Mouse (Mus musculus) cerebral cortex, adult 2 months (tissue): ENCODE data around the gene Best1.

Source experiments
- WGBS: fragments of 180-500 bp; shearing (Covaris S2); methylation state at CpG from one replicate; pipeline ENCODE4 v1.1.7; 2018; 5-methylcytosine and 5-hydroxymethylcytosine counted together

The Best1 gene

GRCm38 (mm10) chr19:9991304-9991703, 10.1 kb downstream of the Best1 start:
- whole genome bisulfite sequencing: 31% methylated on average over 5 of the region's 5 CpGs

DNA sequence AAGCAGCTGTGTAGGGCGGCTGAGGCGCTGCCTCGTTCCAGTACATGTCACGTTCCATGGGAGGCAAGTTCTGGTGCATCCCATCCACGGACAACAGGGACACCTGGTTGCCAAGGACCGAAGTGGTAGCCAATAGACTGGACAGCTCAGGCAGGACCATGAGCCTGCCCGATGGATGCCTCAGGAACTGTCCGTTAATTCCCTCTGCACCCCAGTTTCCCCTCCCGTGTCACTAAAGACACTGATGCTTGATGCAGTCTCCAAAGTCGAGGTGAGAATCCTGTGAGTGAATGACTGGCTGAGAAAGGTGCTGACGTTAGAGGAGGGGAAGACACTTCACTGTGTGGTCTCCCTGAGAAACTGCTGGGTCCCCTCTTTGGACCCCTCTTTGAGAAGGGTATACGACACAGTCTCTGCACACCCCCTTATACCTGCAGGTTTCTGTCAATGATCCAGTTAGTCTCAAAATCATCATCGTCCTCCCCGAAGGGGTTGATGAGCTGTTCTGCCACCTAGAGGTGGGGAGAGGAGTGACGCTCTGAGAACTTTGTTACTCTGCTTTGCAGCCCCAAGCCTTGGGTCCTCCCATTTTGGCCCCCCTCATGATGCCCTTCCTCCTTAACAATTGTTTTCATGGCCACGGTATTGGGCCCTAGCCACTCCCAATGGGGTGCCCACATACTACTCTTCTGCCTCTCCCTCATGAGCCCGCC, 12.1 kb downstream of the Best1 start:
- 61% methylated on average over 17 of the region's 17 CpGs for WGBS

DNA sequence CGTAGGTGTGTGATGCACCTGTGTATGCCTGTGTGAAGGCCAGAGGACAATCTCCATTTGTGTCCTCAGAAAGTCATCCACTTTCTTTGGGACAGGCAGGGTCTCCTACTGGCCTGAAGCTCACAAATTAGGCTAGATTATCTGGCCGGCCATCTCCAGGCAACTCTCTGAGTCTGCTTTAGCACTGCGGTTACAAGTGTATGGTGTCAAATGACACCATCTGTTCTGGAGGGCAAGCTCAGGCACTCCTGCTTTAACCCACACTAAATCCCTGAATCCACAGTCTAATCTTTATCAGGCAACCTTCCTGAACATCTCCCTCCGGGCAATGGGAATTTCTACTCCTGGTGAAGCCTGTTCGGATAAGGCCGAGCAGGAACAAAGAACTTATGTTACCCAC, 14.2 kb downstream of the Best1 start:
- 63% methylated on average over 6 of the region's 6 CpGs for WGBS

GRCm38 (mm10) chr19:9985900-9986421, 15.5 kb downstream of the Best1 start:
- 71% methylated on average over 2 of the region's 2 CpGs for WGBS

DNA sequence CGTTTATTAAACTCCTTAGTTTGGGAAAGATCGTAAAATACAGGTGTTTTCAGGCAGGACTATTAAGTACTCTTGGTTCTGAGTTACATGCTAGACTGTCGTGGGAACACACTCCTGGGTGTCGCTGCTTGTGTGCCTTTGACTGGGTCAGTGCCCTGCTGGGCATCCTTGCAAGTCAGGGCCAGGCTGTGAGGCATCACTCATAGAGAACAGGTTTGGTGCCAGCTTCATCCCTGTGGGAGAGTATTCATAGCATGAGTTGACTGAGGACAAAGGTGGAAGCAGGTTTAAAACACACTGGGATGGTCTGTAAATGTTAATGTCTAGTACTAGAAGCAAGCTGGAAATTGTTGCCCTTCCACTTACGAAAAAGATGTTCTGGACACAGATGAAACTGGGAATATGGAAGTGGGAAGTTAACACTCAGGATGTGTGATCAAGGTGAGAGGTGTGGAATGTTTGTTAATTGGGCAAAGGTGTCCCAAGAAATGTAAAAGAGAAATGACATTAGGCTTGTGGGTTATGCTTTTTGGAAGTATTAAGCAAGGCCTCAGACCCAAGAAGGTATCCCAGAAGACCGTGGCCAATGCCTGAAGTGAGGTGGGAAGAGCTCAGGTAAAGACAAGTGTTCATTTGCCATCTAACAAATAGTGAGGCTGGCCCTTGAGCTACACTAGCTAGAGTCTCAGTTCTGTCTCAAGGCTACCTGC, 16.1 kb downstream of the Best1 start:
- 86% methylated on average over 6 of the region's 6 CpGs for WGBS

DNA sequence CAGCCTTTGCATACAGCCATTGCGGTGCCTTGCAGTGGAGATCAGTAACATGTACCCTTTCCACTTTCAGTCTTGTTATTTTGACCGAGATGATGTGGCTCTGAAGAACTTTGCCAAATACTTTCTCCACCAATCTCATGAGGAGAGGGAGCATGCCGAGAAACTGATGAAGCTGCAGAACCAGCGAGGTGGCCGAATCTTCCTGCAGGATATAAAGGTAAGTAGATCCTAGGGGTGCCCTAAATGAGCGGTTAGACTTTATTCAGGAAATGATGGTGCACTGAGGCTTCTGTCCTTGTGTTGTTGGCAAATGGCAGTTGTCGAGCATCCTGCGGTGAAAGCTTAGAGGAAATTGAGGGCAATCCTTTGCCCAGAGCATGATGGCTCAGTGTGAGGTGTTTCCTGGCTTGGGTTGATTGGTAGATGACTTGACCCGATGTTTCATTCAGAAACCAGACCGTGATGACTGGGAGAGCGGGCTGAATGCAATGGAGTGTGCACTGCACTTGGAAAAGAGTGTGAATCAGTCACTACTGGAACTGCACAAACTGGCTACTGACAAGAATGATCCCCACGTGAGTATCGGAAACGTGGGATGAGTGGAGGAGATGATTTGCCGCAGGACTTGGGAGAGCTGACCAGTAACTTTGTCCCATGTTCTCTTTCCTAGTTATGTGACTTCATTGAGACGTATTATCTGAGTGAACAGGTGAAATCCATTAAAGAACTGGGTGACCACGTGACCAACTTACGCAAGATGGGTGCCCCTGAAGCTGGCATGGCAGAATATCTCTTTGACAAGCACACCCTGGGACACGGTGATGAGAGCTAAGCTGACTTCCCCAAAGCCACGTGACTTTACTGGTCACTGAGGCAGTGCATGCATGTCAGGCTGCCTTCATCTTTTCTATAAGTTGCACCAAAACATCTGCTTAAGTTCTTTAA, 17.1 kb downstream of the Best1 start:
- 64% methylated on average over 20 of the region's 20 CpGs for WGBS

DNA sequence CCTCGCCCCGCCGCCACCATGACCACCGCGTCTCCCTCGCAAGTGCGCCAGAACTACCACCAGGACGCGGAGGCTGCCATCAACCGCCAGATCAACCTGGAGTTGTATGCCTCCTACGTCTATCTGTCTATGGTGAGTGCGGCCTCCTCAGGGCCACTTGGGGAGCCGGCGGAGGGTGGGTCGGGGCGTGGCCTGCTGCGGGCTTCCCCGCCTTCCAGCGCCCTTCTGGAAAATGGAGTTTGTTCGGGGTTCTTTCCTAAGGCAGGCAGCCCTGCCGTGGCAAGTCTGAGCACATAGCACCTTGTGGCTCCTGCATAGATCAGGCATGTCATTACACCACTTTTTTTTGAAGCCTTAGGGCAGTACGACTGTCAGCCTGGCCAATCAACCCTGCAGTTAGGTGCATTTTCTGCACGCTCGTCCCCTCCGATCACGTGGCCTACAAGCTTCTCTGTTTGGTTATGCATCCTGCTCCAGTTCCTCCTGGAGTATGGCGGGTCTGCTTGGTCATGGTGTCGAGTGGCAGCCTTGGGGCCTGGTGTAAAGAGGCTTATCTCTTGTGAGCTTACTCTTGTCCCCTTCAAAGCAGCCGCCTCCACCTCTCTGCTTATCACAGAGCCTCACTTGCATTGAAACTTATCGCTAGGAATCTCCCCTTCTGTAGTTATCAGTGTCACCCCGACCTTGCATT, 18.4 kb downstream of the Best1 start:
- WGBS: under 1% methylated on average over 31 of the region's 31 CpGs

DNA sequence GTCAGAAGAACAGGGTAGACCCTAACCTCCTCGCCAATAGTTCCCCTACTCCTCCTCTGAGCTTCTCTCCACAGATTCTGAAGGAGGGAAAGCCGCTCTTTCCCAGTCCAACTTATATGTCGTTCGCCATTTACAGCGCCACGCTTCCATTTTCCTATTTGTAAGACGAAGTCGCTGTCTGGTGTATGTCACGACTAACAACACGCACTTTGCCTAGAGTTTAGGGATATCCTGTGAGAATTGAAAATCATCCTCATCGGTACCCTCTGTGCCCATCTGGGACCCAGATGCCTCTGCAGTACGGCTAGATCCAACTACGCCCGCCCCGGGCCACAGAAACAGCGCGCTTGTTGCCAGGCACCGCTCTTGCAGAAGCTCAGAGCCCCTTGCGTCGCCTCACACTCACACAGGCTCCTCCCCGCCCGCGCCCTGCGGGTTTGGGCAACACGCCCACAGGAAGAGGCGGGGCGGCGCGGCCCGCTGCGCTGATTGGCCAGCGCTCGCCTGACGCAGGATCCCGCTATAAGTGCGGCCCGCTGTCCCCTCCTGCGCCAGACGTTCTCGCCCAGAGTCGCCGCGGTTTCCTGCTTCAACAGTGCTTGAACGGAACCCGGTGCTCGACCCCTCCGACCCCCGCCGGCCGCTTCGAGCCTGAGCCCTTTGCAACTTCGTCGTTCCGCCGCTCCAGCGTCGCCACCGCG, 19.1 kb downstream of the Best1 start:
- under 1% methylated on average over 59 of the region's 59 CpGs for WGBS

- 71% methylated on average over 4 of the region's 4 CpGs for whole genome bisulfite sequencing
Observed at GRCm38 (mm10) chr19:9981621-9982020, 19.8 kb downstream of the Best1 start.

GRCm38 (mm10) chr19:9980258-9980657, 21.2 kb downstream of the Best1 start, which contains the start of gene Fth1:
Gene Fth1, plus strand, starts transcription at chr19:9980598.
- 73% methylated on average over 4 of the region's 4 CpGs for WGBS

- WGBS: 42% methylated on average over 2 of the region's 2 CpGs
Observed at GRCm38 (mm10) chr19:9979156-9979555, 22.3 kb downstream of the Best1 start.

GRCm38 (mm10) chr19:9978431-9978951, 22.9 kb downstream of the Best1 start:
- 25% methylated on average over 5 of the region's 5 CpGs for WGBS

DNA sequence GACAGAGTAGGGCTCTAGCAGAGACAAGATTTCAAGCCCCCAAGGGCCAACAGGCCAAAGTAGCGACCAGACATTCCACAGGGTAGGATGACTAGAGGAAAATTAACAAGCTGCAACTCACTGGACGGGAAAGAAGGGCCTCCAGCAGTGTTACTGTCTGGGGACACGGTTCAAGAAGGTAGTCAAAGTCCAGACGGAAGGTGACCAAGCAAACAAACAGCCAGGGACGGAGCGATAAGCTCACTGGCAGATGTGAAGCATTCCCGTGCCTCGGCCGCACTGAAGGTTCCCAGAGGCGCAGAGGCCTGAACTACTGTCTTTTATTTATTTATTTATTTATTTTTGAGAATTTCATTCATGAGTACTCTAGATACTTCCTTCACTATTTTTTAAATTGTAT, 24.3 kb downstream of the Best1 start:
- WGBS: 97% methylated on average over 10 of the region's 10 CpGs

DNA sequence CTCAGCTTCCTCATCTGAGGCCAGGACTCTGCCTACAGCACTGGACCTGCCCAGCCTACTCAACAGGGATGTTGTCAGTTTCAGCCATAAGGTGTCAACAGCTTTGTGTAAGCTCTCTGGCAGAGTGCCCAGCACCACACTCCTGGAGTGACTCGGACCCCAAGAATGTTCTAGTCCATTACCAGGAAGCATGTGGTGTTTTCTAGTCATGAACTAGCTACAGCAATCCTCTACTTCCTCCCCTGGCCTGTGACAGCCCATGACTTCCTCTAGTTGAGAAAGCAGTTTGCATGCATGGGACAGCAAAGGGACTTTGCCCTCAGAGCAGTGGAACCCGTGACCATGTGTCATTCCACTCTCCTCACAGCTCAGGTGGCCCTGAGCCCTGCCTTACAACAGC, 26.6 kb downstream of the Best1 start:
- 46% methylated on average over 2 of the region's 2 CpGs for WGBS

GRCm38 (mm10) chr19:9968081-9968787, 33.2 kb downstream of the Best1 start:
- WGBS: 93% methylated on average over 10 of the region's 10 CpGs

- 48% methylated on average over 2 of the region's 2 CpGs for WGBS
Observed at GRCm38 (mm10) chr19:9966096-9966867, 35.2 kb downstream of the Best1 start.

GRCm38 (mm10) chr19:9964205-9964916, 37.1 kb downstream of the Best1 start:
- 24% methylated on average over 7 of the region's 7 CpGs for WGBS

- 57% methylated on average over 5 of the region's 5 CpGs for WGBS
Observed at GRCm38 (mm10) chr19:9960769-9961168, 40.7 kb downstream of the Best1 start.
